Mouse (Mus musculus) heart, adult 2 months (tissue): ENCODE data around the gene Erc2. TPM values are rescaled to one million over a fixed set of nuclear protein-coding genes. Genes with fewer than 3 reads are reported as not detected.
A peak's percentile ranks its signal among the peaks of the same experiment; 100 is the strongest.

Source experiments
- DNase-seq, 2 experiments: peaks; one replicate each; pipeline ENCODE4 v3.0.0; 2021
- H3K27ac ChIP-seq: fragments of 200-600 bp; 2 replicates; pipeline ENCODE4 v1.8.1; 2022
- H3K27me3 ChIP-seq: fragments of 200-500 bp; 2 replicates; pipeline ENCODE4 v1.6.1; 2012; ENCODE audit warnings: mild to moderate bottlenecking, low read length, inconsistent platforms, mixed read lengths; ENCODE audit not compliant: control insufficient read depth, insufficient read depth
- H3K36me3 ChIP-seq: fragments of 200-500 bp; 2 replicates; pipeline ENCODE4 v1.6.1; 2012; ENCODE audit warnings: low read length, inconsistent platforms; ENCODE audit not compliant: control insufficient read depth, insufficient read depth
- H3K4me1 ChIP-seq: fragments of 200-500 bp; 2 replicates; pipeline ENCODE4 v1.6.1; 2011; ENCODE audit warnings: low read length; ENCODE audit not compliant: control insufficient read depth, insufficient read depth
- H3K4me3 ChIP-seq: fragments of 200-600 bp; 2 replicates; pipeline ENCODE4 v1.8.1; 2022
- H3K79me2 ChIP-seq: fragments of 200-500 bp; replicated peaks from 2 replicates; pipeline ENCODE4 v1.6.1; 2012; ENCODE audit warnings: mild to moderate bottlenecking, inconsistent platforms, low read length, moderate library complexity, mixed read lengths; ENCODE audit not compliant: control insufficient read depth, insufficient read depth
- H3K9ac ChIP-seq: fragments of 200-500 bp; 2 replicates; pipeline ENCODE4 v1.6.1; 2012; ENCODE audit warnings: low read depth, mild to moderate bottlenecking, control low read depth, inconsistent platforms, low read length, mixed read lengths
- CTCF ChIP-seq: fragments of 200-600 bp; IDR thresholded peaks from 2 replicates; pipeline ENCODE4 v1.8.1; 2022; ENCODE audit warnings: antibody characterized with exemption, mild to moderate bottlenecking, moderate library complexity
- EP300 ChIP-seq: fragments of 200-500 bp; IDR thresholded peaks from 2 replicates; pipeline ENCODE4 v1.6.1; 2011; ENCODE audit warnings: low read depth, low read length, control low read depth; ENCODE audit not compliant: insufficient read depth
- POLR2A ChIP-seq: fragments of 200-500 bp; IDR thresholded peaks from 2 replicates; pipeline ENCODE4 v1.6.1; 2011; ENCODE audit warnings: mild to moderate bottlenecking, low read depth, low read length, control low read depth; ENCODE audit not compliant: insufficient read depth
- WGBS: fragments of 180-500 bp; shearing (Covaris S2); methylation state at CpG from one replicate; pipeline ENCODE4 v1.1.7; 2018; 5-methylcytosine and 5-hydroxymethylcytosine counted together
- intact Hi-C: fragments of 180-260 bp; cut with DNase I; formaldehyde crosslinking; loops from one replicate; pipeline ENCODE4 v1.15.1; 2025
- polyA plus RNA-seq: library from polyadenylated mRNA; depleted of rRNA; stranded (reverse); fragments of >200 nt; gene quantifications from 2 replicates; pipeline ENCODE4 v1.2.3, GENCODE M21; 2012
- total RNA-seq, 2 experiments: library from RNA; stranded (reverse); gene quantifications; 2 replicates each; pipeline ENCODE4 v1.2.3; 2021

Erc2 gene
- total and polyA plus RNA-seq, 3 experiments, result 0.49 to 0.68 (median 0.64) TPM

DNA sequence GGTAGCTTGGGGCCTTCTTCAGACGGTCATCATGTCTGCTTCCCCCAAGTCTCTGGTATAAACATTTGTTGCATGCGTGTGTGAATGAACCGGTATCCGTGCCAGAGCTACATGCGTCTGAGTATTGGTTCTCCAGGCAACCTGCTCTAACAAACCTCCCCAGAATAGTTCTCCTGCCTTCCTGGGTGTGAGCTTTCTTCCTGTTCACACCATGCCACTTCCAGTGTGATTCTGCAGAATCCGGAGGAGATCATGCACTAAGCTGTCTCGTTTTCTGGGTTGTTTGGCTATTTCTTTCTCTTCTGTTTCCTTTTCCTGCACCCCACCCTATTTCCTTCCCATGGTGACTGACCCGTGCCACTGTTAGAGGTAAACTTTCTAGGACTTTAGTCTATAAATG is 105.3 kb downstream of the Erc2 start:
- TF ChIP-seq EP300 (no peak), CTCF (no peak), POLR2A (no peak)
- no peak for DNase-seq
- no peaks in the 10 kb centered on the region; the same call in 1 of the 2 replicates for H3K36me3 ChIP-seq
- WGBS, result 39% methylated on average over 8 of the region's 8 CpGs
- intact Hi-C loops, result no loop called here
- H3K27ac ChIP-seq, result no peak overlapping the region
- H3K4me3 ChIP-seq, result no peak overlapping the region
- no peak overlapping the region for H3K9ac ChIP-seq
- H3K4me1 ChIP-seq, result peaks cover 1% of the 10 kb centered on the region
- no peaks in the 10 kb centered on the region for H3K79me2 ChIP-seq
- no peaks in the 10 kb centered on the region for H3K27me3 ChIP-seq

GRCm38 (mm10) chr14:27731086-27731485 is 108.9 kb downstream of the Erc2 start:
- H3K27ac ChIP-seq, result no peak overlapping the region
- no peak for DNase-seq
- no peak for TF ChIP-seq CTCF
- TF ChIP-seq EP300, result no peak
- no peak for TF ChIP-seq POLR2A
- H3K79me2 ChIP-seq, result no peaks in the 10 kb centered on the region
- H3K27me3 ChIP-seq, result no peaks in the 10 kb centered on the region
- H3K4me1 ChIP-seq, result peaks cover 1% of the 10 kb centered on the region
- no peaks in the 10 kb centered on the region; the same call in 1 of the 2 replicates for H3K36me3 ChIP-seq
- H3K4me3 ChIP-seq, result no peak overlapping the region
- no peak overlapping the region for H3K9ac ChIP-seq
- WGBS, result 63% methylated on average over 4 of the region's 4 CpGs
- intact Hi-C loops, result no loop called here

DNA sequence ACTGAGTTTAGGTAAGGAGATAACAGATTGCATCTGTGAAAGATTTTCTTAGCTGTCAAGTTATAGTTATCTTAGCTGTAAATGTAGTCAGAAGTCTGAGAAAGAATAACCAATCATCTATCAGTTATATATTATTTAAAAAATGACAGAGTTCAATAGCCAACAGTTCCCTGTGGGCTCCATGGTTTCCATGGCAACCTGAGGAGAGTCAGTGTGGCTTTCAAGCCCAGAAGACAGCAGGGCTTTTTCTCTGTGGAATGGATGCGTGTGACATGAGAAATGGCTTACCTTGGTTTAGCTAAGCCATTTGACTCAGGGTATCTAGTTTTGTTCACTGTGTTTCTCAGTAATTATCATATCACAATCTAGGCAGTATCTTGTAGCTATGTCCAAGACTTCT is 117.2 kb downstream of the Erc2 start:
- no peak for TF ChIP-seq CTCF
- WGBS, result 77% methylated on average over 1 of the region's 1 CpGs
- no peak for DNase-seq

GRCm38 (mm10) chr14:27741248-27741916 is 119.2 kb downstream of the Erc2 start:
- Histone ChIP-seq H3K9ac (no peak overlapping the region), H3K27me3 (no peaks in the 10 kb centered on the region; the same call in 1 of the 2 replicates), H3K27ac (no peak overlapping the region), H3K36me3 (no peaks in the 10 kb centered on the region), H3K79me2 (no peaks in the 10 kb centered on the region), H3K4me1 (no peaks in the 10 kb centered on the region), H3K4me3 (no peak overlapping the region)
- no peak for TF ChIP-seq POLR2A
- TF ChIP-seq CTCF, result peak; percentile 76
- peak; percentile 23 to 53 for DNase-seq
- WGBS, result 22% methylated on average over 3 of the region's 3 CpGs
- intact Hi-C loops, result loop anchor here (1.0 to 5.0 kb wide), 2 partner anchors 145 to 554 kb away; no protein-coding TSS in a partner anchor

More for the DNA sequence above, 117.2 kb downstream of the Erc2 start:
- Histone ChIP-seq H3K4me3 (no peak overlapping the region), H3K4me1 (no peaks in the 10 kb centered on the region), H3K9ac (no peak overlapping the region), H3K27ac (no peak overlapping the region), H3K27me3 (no peaks in the 10 kb centered on the region; the same call in 1 of the 2 replicates), H3K79me2 (no peaks in the 10 kb centered on the region), H3K36me3 (no peaks in the 10 kb centered on the region)
- intact Hi-C loops, result loop anchor here (5.0 kb wide), 1 partner anchor 127 kb away; no protein-coding TSS in a partner anchor

DNA sequence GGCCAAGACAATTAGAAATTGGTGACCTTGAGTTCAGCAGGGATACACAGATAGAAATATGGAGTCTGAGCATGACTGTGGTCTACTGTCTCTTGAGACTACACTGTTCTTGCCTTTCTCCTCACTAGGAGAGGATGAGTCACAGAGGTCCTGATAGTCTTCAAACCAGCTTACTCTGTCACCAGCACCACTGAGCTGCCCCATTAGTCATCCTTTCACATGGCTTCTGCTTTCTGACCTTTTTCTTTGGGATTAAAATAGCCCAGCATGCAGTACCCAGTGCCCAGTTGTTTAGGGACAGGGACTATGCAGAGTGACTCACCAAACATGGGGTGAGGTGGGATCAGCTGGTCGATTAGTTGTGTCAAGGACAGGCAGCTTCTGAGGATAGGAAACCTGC is 132.1 kb downstream of the Erc2 start:
- no peaks in the 10 kb centered on the region for H3K36me3 ChIP-seq
- TF ChIP-seq POLR2A (no peak), CTCF (no peak), EP300 (no peak)
- no peak overlapping the region for H3K9ac ChIP-seq
- intact Hi-C loops, result no loop called here
- H3K79me2 ChIP-seq, result no peaks in the 10 kb centered on the region
- no peak overlapping the region for H3K4me3 ChIP-seq
- peaks cover 2% of the 10 kb centered on the region; the same call in 1 of the 2 replicates for H3K4me1 ChIP-seq
- WGBS, result 51% methylated on average over 1 of the region's 1 CpGs
- no peak for DNase-seq
- no peaks in the 10 kb centered on the region for H3K27me3 ChIP-seq
- H3K27ac ChIP-seq, result no peak overlapping the region

DNA sequence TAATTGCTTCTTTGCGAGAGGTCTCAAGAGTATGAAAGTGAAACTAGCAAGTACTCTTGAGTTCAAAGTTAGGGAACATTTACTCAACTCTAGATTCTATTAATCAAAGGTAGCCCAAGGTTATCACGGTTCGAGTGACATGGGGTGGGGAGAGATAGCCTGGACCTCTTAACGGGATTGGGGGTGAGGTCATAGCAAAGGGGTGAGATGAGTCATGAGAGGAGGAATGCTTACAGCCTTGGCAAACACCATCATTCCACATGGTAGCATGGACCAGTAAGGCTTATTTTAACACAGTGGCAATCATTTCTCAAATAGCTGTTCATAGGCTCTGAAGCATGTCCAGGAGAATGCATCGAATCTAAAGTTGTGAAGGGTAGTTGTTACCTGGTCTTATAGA is 134.7 kb downstream of the Erc2 start:
- intact Hi-C loops, result no loop called here
- Histone ChIP-seq H3K4me3 (no peak overlapping the region), H3K36me3 (no peaks in the 10 kb centered on the region), H3K27me3 (no peaks in the 10 kb centered on the region), H3K27ac (no peak overlapping the region), H3K9ac (no peak overlapping the region), H3K4me1 (peaks cover 2% of the 10 kb centered on the region; the same call in 1 of the 2 replicates), H3K79me2 (no peaks in the 10 kb centered on the region)
- TF ChIP-seq POLR2A (no peak), EP300 (no peak), CTCF (no peak)
- no peak for DNase-seq
- 53% methylated on average over 5 of the region's 5 CpGs for WGBS
